Mouse (Mus musculus) CD4-positive naive resting alpha-beta T cell, adult 57 days (primary cell): Measurements from ENCODE around the gene Anln. TPM values are rescaled to one million over a fixed set of nuclear protein-coding genes. Genes with fewer than 3 reads are reported as not detected.

Source experiments
- total RNA-seq: library from RNA; stranded (reverse); gene quantifications from one replicate; pipeline ENCODE4 v1.2.4, GENCODE M21; 2023

Anln gene
- total RNA-seq: 0.44 TPM

DNA sequence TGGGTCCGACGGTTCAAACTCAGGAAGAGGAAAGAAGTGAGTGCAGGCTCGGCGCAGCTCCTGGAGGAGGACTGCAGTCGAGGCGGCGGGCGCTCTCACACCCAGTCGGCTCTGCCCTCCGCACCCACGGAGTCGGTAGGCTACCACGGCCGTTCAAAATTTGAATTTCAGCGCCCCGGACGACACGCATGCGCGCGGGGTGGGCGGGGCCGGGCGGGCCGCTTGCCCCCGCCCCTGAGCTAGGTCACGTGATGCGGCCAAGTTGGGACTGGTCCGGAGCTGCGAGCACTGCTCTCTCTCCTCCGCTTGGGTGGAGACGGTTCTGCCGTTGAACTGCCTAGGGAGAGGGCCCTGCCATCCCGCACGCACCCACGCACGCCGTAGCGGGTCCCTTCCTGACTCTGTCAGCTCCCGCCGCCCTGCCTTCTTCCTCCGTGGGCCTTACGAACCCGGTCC, at the start of gene Anln:
Gene Anln, minus strand, starts transcription at position 168 of the 456 bp plus-strand sequence.

DNA sequence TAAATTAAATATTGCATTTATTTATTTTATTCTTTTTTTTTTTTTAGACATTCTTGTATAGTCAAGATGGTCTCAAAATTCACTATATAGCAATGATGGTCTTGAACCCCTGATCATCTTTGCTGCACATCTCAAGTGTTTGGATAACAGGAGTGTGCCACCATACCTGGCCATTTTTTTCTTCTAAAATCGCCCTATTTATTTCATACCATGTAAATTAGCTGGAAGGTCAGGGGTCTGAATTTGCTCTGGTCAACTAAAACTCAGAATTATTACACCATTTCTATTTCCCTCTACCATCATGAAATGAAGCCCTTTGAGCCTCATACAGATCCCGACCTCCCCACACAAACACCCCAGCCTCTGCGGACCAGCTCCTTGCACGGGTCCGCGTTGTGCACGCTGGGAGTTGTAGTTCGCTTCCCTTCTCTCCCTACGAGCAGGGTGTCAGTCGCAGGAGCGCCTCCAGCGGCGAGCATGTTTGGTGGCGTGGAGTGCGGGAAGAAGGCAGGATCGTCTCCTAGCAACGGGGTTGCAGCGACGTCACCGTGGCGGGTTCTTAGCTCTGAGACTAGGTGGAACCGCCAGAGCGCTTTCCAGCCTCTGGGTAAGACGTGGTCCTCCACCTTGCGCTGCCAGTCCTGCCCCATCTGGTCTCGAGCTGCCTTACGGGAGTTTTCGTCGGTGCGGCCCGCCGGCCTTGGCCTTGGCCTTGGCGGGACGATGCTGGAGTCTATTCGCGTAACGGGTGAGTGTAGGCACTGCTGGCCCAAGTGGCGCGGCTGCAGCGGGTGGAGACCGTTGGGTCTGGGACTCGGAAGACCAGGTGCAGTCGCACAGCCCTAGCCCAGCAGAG, 22.2 kb upstream of the Anln start, which contains the start of gene 9530077C05Rik:
Gene 9530077C05Rik, plus strand, starts transcription at position 512 of the 856 bp plus-strand sequence.

DNA sequence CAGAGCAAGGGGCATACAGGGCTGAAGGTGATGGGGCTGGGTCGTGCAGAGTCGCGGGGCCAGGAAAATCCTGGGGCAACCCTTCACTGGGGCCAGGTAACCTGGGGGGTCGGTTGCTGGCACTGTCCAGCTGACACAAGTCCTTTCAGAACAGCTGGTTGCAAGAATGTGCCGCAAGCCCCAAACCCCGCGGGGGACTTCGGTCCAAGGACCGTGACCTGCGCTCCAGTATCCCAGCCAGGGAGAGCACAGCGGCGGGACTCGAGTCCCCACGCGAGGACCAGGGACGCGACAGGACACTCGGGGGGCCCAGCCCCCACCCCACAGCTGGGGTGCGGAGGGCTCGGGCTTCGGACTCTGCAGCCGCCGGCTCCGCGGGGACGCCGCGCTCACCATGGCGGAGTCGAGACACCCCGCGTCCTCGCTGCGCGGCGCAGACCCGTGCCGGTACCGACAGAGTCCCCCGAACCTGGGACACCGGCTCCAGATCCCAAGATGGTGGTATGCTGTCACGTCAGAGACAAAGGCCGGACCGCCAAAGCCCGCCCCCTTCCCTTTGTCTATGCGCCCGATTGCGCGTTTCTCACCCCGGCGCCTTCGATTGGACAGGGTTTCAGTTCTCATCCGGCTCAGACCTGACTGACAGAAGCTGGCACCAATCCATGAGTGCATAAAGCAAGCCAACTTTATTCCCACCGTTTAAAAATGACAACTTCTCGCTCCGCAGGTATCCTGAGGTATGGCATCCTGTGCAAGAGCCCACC, 81.7 kb downstream of the Anln start, which contains the start of gene Zfp810:
Gene Zfp810, minus strand, starts transcription at position 493 of the 764 bp plus-strand sequence.

Other genes starting within 250 kb of the Anln start
- 19.9 TPM for gene Pigyl, start 232.3 kb downstream of the Anln start, total RNA-seq
- gene Zfp872, start 201.1 kb downstream of the Anln start, total RNA-seq: not detected
- gene Zfp809, start 163.5 kb downstream of the Anln start, total RNA-seq: 36.4 TPM
- 2.5 TPM for gene Zfp599, start 129.3 kb downstream of the Anln start, total RNA-seq
- 12.8 TPM for gene Zfp810, start 81.5 kb downstream of the Anln start, total RNA-seq
- 0.27 TPM for gene 9530077C05Rik, start 22.3 kb upstream of the Anln start, total RNA-seq
- gene Gm17545, start 65.1 kb upstream of the Anln start, total RNA-seq: not detected
- 80.0 TPM for gene Rp9, start 80.6 kb upstream of the Anln start, total RNA-seq
- gene Bbs9, start 86.5 kb upstream of the Anln start, total RNA-seq: 34.1 TPM